Mouse (Mus musculus): ENCODE measurements at regions not wholly inside any gene's neighbourhood (a gene's known extent, or its start where the extent isn't known, plus 50 kb on each side); places are given as distances from the start of the nearest gene placed in this dataset.

GRCm38 (mm10) chr10:38147421-38147820 lies 674.2 kb downstream of the Rfpl4b start:
- DNase-seq (ENCODE audit: low spot score in 2 of 2) = no peak

GRCm38 (mm10) chr10:38139196-38139595 lies 682.4 kb downstream of the Rfpl4b start:
- DNase-seq (ENCODE audit: low spot score in 2 of 2) = no peak

GRCm38 (mm10) chr10:38121911-38122573 lies 699.5 kb downstream of the Rfpl4b start:
- no peak for DNase-seq (ENCODE audit: low spot score in 2 of 2)

- no peak for DNase-seq (ENCODE audit: low spot score in 2 of 2)
Observed at GRCm38 (mm10) chr10:38118601-38119000, 703.0 kb downstream of the Rfpl4b start.

GRCm38 (mm10) chr10:38116516-38116915 lies 705.1 kb downstream of the Rfpl4b start:
- no peak for DNase-seq (ENCODE audit: low spot score in 2 of 2)

- DNase-seq (ENCODE audit: low spot score in 2 of 2) = no peak
Observed at GRCm38 (mm10) chr10:38114194-38114593, 707.4 kb downstream of the Rfpl4b start.

- no peak for DNase-seq (ENCODE audit: low spot score in 2 of 2)
Observed at GRCm38 (mm10) chr10:38108591-38108990, 713.0 kb downstream of the Rfpl4b start.

- no peak for DNase-seq (ENCODE audit: low spot score in 2 of 2)
Observed at GRCm38 (mm10) chr10:38103570-38103969, 718.0 kb downstream of the Rfpl4b start.

- DNase-seq (ENCODE audit: low spot score in 2 of 2) = no peak
Observed at GRCm38 (mm10) chr10:38078521-38078920, 743.1 kb downstream of the Rfpl4b start.

GRCm38 (mm10) chr10:38072394-38072793 lies 749.2 kb downstream of the Rfpl4b start:
- DNase-seq (ENCODE audit: low spot score in 2 of 2) = no peak

GRCm38 (mm10) chr10:38059050-38059449 lies 762.5 kb downstream of the Rfpl4b start:
- DNase-seq (ENCODE audit: low spot score in 2 of 2) = no peak

- no peak for DNase-seq (ENCODE audit: low spot score in 2 of 2)
Observed at GRCm38 (mm10) chr10:38010452-38010851, 811.1 kb downstream of the Rfpl4b start.

GRCm38 (mm10) chr10:37995691-37996445 lies 825.7 kb downstream of the Rfpl4b start:
- no peak for DNase-seq (ENCODE audit: low spot score in 2 of 2)

GRCm38 (mm10) chr10:37988297-37989263 lies 833.0 kb downstream of the Rfpl4b start:
- no peak for DNase-seq (ENCODE audit: low spot score in 2 of 2)

- no peak for DNase-seq (ENCODE audit: low spot score in 2 of 2)
Observed at GRCm38 (mm10) chr10:37978899-37979539, 840.3 kb upstream of the Marcks start.

- DNase-seq (ENCODE audit: low spot score in 2 of 2) = no peak
Observed at GRCm38 (mm10) chr10:37960051-37960450, 821.3 kb upstream of the Marcks start.

- no peak for DNase-seq (ENCODE audit: low spot score in 2 of 2)
Observed at GRCm38 (mm10) chr10:37914780-37915179, 776.1 kb upstream of the Marcks start.

- DNase-seq (ENCODE audit: low spot score in 2 of 2) = no peak
Observed at GRCm38 (mm10) chr10:37911669-37912068, 772.9 kb upstream of the Marcks start.

- no peak for DNase-seq (ENCODE audit: low spot score in 2 of 2)
Observed at GRCm38 (mm10) chr10:37908276-37908675, 769.6 kb upstream of the Marcks start.

- DNase-seq (ENCODE audit: low spot score in 2 of 2) = no peak
Observed at GRCm38 (mm10) chr10:37907731-37908130, 769.0 kb upstream of the Marcks start.

- no peak for DNase-seq (ENCODE audit: low spot score in 2 of 2)
Observed at GRCm38 (mm10) chr10:37887961-37888360, 749.2 kb upstream of the Marcks start.

- no peak for DNase-seq (ENCODE audit: low spot score in 2 of 2)
Observed at GRCm38 (mm10) chr10:37880841-37881240, 742.1 kb upstream of the Marcks start.

All from spleen, postnatal 14 days (tissue).